Mouse (Mus musculus) stomach, adult 2 months (tissue): ENCODE measurements around the gene Ppm1m. TPM values are rescaled to one million over a fixed set of nuclear protein-coding genes. Genes with fewer than 3 reads are reported as not detected.

Experiments
- polyA plus RNA-seq: library from polyadenylated mRNA; depleted of rRNA; stranded (reverse); fragments of >200 nt; gene quantifications from 2 replicates; pipeline ENCODE4 v1.2.3, GENCODE M21; 2012; rRNA removed

Ppm1m gene
- polyA plus RNA-seq, result 14.5 and 21.8 TPM in 2 replicates

DNA sequence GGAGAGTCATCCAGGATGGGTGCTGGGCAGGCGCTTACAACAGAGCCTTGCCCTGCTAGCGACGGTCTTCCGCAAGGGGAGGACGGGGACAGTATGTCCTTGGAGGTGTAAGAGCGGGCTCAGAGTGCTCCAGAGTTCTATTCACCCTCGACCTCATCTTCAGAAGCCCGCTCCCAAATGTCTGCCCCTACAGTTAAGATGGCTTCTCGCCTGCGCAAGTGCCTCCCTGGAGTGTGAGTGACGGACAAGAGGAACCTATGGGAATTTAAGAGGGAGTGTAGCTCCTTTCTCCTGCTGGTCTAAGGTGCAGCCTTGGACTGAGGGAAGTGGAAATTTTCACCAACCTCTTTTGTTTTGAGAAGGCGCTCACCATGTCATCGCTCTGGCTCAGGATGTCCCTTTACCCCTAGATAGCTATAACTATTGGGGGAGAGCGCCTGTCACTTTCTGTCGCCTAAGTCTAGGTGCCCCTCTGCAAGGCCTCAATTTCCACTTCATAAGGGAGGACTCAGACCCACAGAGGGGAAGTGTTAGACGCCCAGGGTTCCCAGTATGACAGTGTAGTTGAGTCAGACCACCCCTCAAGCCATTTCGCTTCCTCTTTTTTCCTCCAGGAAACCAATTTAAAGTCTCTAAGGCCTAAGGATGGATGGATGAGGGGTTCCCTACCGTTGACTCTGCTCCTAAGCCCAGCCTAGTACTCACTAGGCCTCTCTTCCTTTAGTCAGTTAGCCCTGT is at the start of gene Ppm1m:
Ppm1m (minus strand) TSS at position 212 of the 738 bp plus-strand sequence.

DNA sequence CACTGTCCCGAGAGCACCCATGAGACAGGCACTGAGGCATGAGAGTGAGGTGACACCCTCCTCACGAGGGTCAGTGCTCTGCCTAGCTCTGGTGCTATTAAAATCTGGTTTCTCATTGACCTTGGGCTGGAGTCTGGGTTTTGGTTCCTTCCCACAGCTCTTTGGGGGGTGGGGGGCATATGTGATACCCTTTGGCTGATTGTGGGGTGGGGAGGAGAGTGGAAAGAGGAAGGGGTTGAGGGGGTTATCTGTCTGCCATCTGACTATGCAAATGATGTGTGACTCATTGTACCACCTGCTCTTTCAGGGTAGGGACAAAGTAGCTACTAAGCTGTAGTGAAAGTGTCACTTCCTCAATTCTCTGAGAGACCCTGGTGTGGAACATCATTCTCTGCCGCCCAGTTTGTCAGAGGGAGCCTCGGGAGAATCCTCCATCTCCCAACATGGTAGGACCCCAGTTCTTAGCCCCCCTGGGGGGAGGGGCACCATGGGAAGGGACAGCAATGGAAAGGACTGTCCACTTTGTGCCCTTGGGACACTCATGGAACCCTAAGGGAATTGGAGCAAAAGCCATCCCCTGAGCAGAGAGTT is 22.8 kb upstream of the Ppm1m start, which contains the start of gene Tlr9:
Tlr9 (plus strand) TSS at position 338 of the 591 bp plus-strand sequence.

GRCm38 (mm10) chr9:106202819-106203636 is 3.5 kb upstream of the Ppm1m start, which contains the start of gene Twf2:
Gene Twf2, plus strand, starts transcription at chr9:106203108.

DNA sequence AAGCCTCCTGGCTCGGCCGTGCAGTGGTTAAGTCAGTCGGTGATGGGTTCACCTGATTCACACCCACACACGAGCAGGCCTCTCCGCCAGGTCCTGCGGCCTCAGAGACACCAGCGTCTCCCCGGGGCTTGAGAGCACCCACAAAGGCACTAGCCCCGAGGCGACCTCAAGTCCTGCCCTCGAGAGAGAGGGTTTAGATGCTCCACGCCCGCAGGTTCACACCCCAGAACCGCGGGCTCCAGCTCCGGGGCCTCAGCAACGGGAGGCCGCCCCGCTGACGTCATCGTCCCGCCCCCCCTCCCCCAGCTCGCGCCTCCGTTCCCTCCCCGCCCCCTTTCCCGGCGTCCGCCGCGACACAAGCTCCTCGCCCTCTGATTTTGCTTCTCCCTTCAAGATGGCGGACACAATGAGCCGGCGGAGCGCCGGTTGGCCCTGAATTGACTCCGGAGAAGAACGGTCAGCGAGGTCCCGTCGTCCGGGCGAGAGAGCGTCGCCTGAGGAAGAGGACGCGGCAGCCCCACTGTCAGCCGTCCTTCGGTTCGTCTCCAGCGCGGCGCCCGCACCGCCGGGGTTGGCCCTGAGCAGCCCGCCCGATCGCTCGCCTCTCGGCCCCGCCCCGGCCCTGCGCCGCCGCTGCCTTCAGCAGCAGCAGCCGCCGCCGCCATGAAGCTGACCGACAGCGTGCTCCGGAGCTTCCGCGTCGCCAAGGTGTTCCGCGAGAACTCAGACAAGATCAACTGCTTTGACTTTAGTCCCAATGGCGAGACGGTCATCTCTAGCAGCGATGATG is 28.8 kb downstream of the Ppm1m start, which contains the start of gene Wdr82:
Wdr82 (plus strand) TSS at position 373 of the 790 bp plus-strand sequence.

DNA sequence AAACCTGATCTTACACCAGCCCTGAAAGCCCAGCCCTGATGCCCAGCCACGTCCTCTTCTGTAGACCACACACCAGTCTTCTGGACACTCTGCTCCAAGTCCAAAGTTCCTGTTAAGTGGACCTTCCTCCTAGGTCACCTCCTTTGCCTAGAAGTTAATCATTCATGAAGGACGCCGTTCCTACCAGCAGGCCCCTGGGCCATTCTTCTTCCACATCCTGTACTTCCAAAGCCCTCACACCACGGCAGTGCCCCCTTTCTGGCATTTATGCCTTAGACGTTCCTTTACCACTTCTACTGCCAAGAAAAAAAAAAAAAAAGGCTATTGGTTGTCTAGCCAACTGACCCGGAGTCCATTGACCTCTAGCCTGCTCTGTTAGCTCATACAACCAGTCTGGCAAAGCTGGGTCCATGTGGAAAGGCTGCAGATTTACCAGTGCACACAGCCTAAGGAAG is 41.5 kb downstream of the Ppm1m start, which contains the start of gene Glyctk:
Glyctk (minus strand) TSS at position 102 of the 455 bp plus-strand sequence.

Other genes starting within 250 kb of the Ppm1m start
- gene Col6a5, start 239.1 kb downstream of the Ppm1m start, polyA plus RNA-seq, result 1.3 TPM in 2 replicates
- 1.7 and 2.4 TPM in 2 replicates for gene Col6a4, start 103.0 kb downstream of the Ppm1m start, polyA plus RNA-seq
- 0.83 and 1.0 TPM in 2 replicates for gene Glyctk, start 41.6 kb downstream of the Ppm1m start, polyA plus RNA-seq
- gene Wdr82, start 28.8 kb downstream of the Ppm1m start, polyA plus RNA-seq, result 13.8 and 19.5 TPM in 2 replicates
- 19.4 and 22.7 TPM in 2 replicates for gene Twf2, start 3.4 kb upstream of the Ppm1m start, polyA plus RNA-seq
- 0.48 and 0.87 TPM in 2 replicates for gene Tlr9, start 22.9 kb upstream of the Ppm1m start, polyA plus RNA-seq
- 82.5 and 83.4 TPM in 2 replicates for gene Alas1, start 48.9 kb upstream of the Ppm1m start, polyA plus RNA-seq
- 6.4 TPM in 2 replicates for gene Poc1a, start 81.3 kb upstream of the Ppm1m start, polyA plus RNA-seq
- 34.0 and 34.3 TPM in 2 replicates for gene Dusp7, start 168.9 kb upstream of the Ppm1m start, polyA plus RNA-seq
- gene Rpl29, start 229.7 kb upstream of the Ppm1m start, polyA plus RNA-seq, result 172 and 188 TPM in 2 replicates
- 12.3 and 15.9 TPM in 2 replicates for gene Acy1, start 238.6 kb upstream of the Ppm1m start, polyA plus RNA-seq
- 59.6 and 68.4 TPM in 2 replicates for gene Abhd14b, start 247.7 kb upstream of the Ppm1m start, polyA plus RNA-seq
- gene Abhd14a, start 247.9 kb upstream of the Ppm1m start, polyA plus RNA-seq, result 11.9 and 16.1 TPM in 2 replicates